Mouse (Mus musculus): Measurements from ENCODE around the gene Fnbp4.

The Fnbp4 gene

DNA sequence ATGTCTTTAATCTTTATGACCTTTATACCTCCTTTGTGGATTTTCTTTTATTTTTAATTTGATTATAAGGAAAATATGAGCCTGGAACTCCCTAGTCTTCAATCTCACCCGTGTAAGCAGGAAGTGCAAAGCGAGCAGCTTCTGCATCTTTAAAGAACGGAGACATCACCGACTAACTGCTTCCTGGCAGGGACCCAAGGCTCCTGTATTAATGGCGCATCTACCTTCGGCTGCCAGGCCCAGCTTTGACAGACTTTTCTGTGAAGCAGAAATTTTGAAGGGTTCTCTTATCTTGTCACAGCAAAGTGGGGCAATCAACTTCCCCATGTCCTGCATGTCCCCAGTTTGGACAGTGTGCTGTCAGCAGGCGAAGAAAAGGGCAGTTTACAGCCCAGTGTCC is 83.6 kb downstream of the Fnbp4 start:
- no peak for TF ChIP-seq NANOG (IDR thresholded peaks at IDR 0.05; ENCODE audit: borderline replicate concordance, low read length)
- no peak for TF ChIP-seq CTCF (conservative IDR thresholded peaks at IDR 0.05; ENCODE audit: low read length)
- TF ChIP-seq POU5F1 (IDR thresholded peaks at IDR 0.05; ENCODE audit: borderline replicate concordance, low read length), result no peak
- peaks cover 8% of the 10 kb centered on the region; the same call in 1 of the 2 replicates for H3K9me3 ChIP-seq (ENCODE audit: low read length)
- no peaks in the 10 kb centered on the region for H3K36me3 ChIP-seq (ENCODE audit: insufficient read depth, low read length)
- H3K4me1 ChIP-seq (replicated peaks; ENCODE audit: low read depth, low read length), result peaks cover 5% of the 10 kb centered on the region
- H3K4me3 ChIP-seq (replicated peaks; ENCODE audit: low read length), result no peak overlapping the region
- H3K27me3 ChIP-seq (ENCODE audit: insufficient read depth, low read length), result no peaks in the 10 kb centered on the region
